10 mouse cellular contexts compared by ENCODE assay signal in genomic region chr5:86684667-86685066, GRCm38 (mm10). TPM values are rescaled to one million over a fixed set of nuclear protein-coding genes. Genes with fewer than 3 reads are reported as not detected.
A peak's percentile ranks its signal among the peaks of the same experiment; 100 is the strongest.
DNase-seq lines count a peak whose midpoint lies in the region; ATAC-seq and TF ChIP-seq lines count a peak whose summit lies in the region.
"Had no signal": no experiment of that assay in that cellular context is flagged by ENCODE, and none has a peak within 500 bp of the region (broad histone marks: within the 10 kb centered on the region; RNA-seq: fewer than 3 reads in every experiment).

No protein-coding gene starts in this region.

- dilution Hi-C loops in CH12.LX (cut with MboI; ENCODE audit: extremely low pct_ligation_motif_present, extremely low pct_unique_long_range_greater_than_20kb, low sequenced_read_pairs): no loop called here

- in situ Hi-C loops in CH12.LX (cut with MboI; ENCODE audit: low pct_ligation_motif_present, low pct_unique_long_range_greater_than_20kb, low sequenced_read_pairs): no loop called here

- no peak overlapping the region for H3K9ac ChIP-seq in heart, embryonic 11.5 days (ENCODE audit: low read depth, low read length)
- no peak overlapping the region for H3K9ac ChIP-seq in CH12.LX (ENCODE audit: insufficient read depth, low read depth)
- H3K9ac ChIP-seq: embryonic facial prominence, embryonic 13.5 days had no signal

- DNase-seq in heart, postnatal 10 days: peak; percentile 23 to 60
- DNase-seq in CH12.LX (ENCODE audit: extremely low read depth): peak; percentile 62
- DNase-seq in frontal cortex, postnatal 25 days (ENCODE audit: low spot score in 2 of 2): peak; percentile 55 to 56
- peak; percentile 10 to 45 for DNase-seq in left cerebral cortex, adult 8-10 months (ENCODE audit: low spot score in 2 of 2)
- peak; percentile 47 for DNase-seq in retina, postnatal 1 day

- no peak overlapping the region for H3K4me2 ChIP-seq in heart, embryonic 11.5 days
- H3K4me2 ChIP-seq in CH12.LX (ENCODE audit: insufficient read depth, low read depth, poor library complexity, severe bottlenecking): no peak overlapping the region
- H3K4me2 ChIP-seq: embryonic facial prominence, embryonic 13.5 days had no signal

- no peak overlapping the region for H3K27ac ChIP-seq in heart, embryonic 11.5 days (ENCODE audit: low read depth, low read length)
- no peak overlapping the region for H3K27ac ChIP-seq in CH12.LX (ENCODE audit: insufficient read depth, low read depth)
- no peak overlapping the region for H3K27ac ChIP-seq in bone marrow macrophage, adult 2 months (ENCODE audit: insufficient read depth, low read depth, low read length)
- H3K27ac ChIP-seq: embryonic facial prominence, embryonic 13.5 days had no signal

- H3K4me1 ChIP-seq in heart, embryonic 11.5 days (ENCODE audit: control insufficient read depth, insufficient read depth, low read length): no peaks in the 10 kb centered on the region
- H3K4me1 ChIP-seq in CH12.LX (ENCODE audit: control insufficient read depth in 1 of 2, insufficient read depth in 2 of 2): no peaks in the 10 kb centered on the region
- no peaks in the 10 kb centered on the region for H3K4me1 ChIP-seq in bone marrow macrophage, adult 2 months (ENCODE audit: control insufficient read depth, insufficient read depth, low read length)
- H3K4me1 ChIP-seq: embryonic facial prominence, embryonic 13.5 days had no signal

- H3K79me2 ChIP-seq in CH12.LX (replicated peaks; ENCODE audit: control insufficient read depth, extremely low read depth, insufficient read depth, poor library complexity, severe bottlenecking): no peaks in the 10 kb centered on the region

- TF ChIP-seq CTCF in CH12.LX (conservative IDR thresholded peaks at IDR 0.05 in 1 of 2, IDR thresholded peaks at IDR 0.05 in 1 of 2; ENCODE audit: low read depth in 2 of 2, low read length in 2 of 2): peak; percentile 59 to 93
- TF ChIP-seq CTCF in bone marrow macrophage, adult 2 months (IDR thresholded peaks at IDR 0.05; ENCODE audit: low read depth, low read length): 0 out of 2 replicates have a peak, but pooled peaks have one; percentile 23

- no peaks in the 10 kb centered on the region for H3K27me3 ChIP-seq in heart, embryonic 11.5 days (ENCODE audit: control insufficient read depth, insufficient read depth, low read length)
- H3K27me3 ChIP-seq in CH12.LX (replicated peaks): no peaks in the 10 kb centered on the region
- H3K27me3 ChIP-seq: embryonic facial prominence, embryonic 13.5 days had no signal

- H3K36me3 ChIP-seq in heart, embryonic 11.5 days (ENCODE audit: control insufficient read depth, insufficient read depth, low read length): no peaks in the 10 kb centered on the region
- H3K36me3 ChIP-seq in CH12.LX (replicated peaks in 1 of 2; ENCODE audit: control insufficient read depth in 1 of 2, insufficient read depth in 1 of 2, low read length in 1 of 2): no peaks in the 10 kb centered on the region
- H3K36me3 ChIP-seq: embryonic facial prominence, embryonic 13.5 days had no signal

- 52% methylated on average over 4 of the region's 4 CpGs for WGBS in heart, embryonic 11.5 days (ENCODE audit: insufficient replicate concordance)

- TF ChIP-seq RAD21 in CH12.LX (IDR thresholded peaks at IDR 0.05; ENCODE audit: low read depth, low read length): peak; percentile 88

- intact Hi-C loops in heart, postnatal 10 days (cut with DNase I): loop anchor here (5.0 kb wide), 1 partner anchor 252 kb away; no protein-coding TSS in a partner anchor

- no peak for TF ChIP-seq EP300 in CH12.LX (IDR thresholded peaks at IDR 0.05; ENCODE audit: low read length)

- no peak for ATAC-seq in heart, embryonic 11.5 days (replicated peaks; ENCODE audit: insufficient number of reproducible peaks, low FRiP score, low TSS enrichment)
- no peak for ATAC-seq in megakaryocyte-erythroid progenitor cell, adult 5-6 weeks (replicated peaks; ENCODE audit: low FRiP score, low TSS enrichment, poor library complexity, severe bottlenecking)

- H3K4me3 ChIP-seq in heart, embryonic 11.5 days (ENCODE audit: low read depth, low read length): no peak overlapping the region
- no peak overlapping the region for H3K4me3 ChIP-seq in CH12.LX (replicated peaks in 1 of 3; ENCODE audit: low read depth in 2 of 3, low read length in 2 of 3, poor library complexity in 1 of 3)
- H3K4me3 ChIP-seq in bone marrow macrophage, adult 2 months (ENCODE audit: insufficient read depth, low read length): no peak overlapping the region
- H3K4me3 ChIP-seq: embryonic facial prominence, embryonic 13.5 days; myocyte had no signal

- H3K9me3 ChIP-seq in heart, embryonic 11.5 days (replicated peaks; ENCODE audit: control insufficient read depth, low read length): no peaks in the 10 kb centered on the region
- no peaks in the 10 kb centered on the region for H3K9me3 ChIP-seq in CH12.LX (replicated peaks; ENCODE audit: low read length)
- H3K9me3 ChIP-seq: embryonic facial prominence, embryonic 13.5 days had no signal

- no peak for TF ChIP-seq POLR2A in CH12.LX (IDR thresholded peaks at IDR 0.05; ENCODE audit: low read depth, low read length)
- TF ChIP-seq POLR2A in bone marrow macrophage, adult 2 months (IDR thresholded peaks at IDR 0.05; ENCODE audit: borderline replicate concordance, low read depth, low read length): no peak

TF ChIP-seq in CH12.LX, 34 proteins besides CTCF, POLR2A, EP300 and RAD21:
- TF ChIP-seq E2F4 (IDR thresholded peaks at IDR 0.05; ENCODE audit: insufficient replicate concordance, low read depth, low read length) (no peak), SMC3 (IDR thresholded peaks at IDR 0.05; ENCODE audit: low read depth, low read length) (peak; percentile 82), TBP (conservative IDR thresholded peaks at IDR 0.05; ENCODE audit: low read depth, low read length) (no peak), ZC3H11A (IDR thresholded peaks at IDR 0.05; ENCODE audit: low read depth, low read length) (peak; percentile 33), ZKSCAN1 (IDR thresholded peaks at IDR 0.05; ENCODE audit: borderline replicate concordance, low read depth, low read length) (no peak), TCF12 (IDR thresholded peaks at IDR 0.05; ENCODE audit: low read depth, low read length) (peak; percentile 19; the same call in 1 of the 2 replicates), IRF4 (IDR thresholded peaks at IDR 0.05; ENCODE audit: low read depth, low read length) (peak; percentile 63; the same call in 1 of the 2 replicates)

RNA-seq across cellular contexts. Expression of gene Tmprss11b, which starts 8.5 kb away (rescaled TPM):
- not detected for total RNA-seq in heart, postnatal 10 days (2021)
- polyA plus RNA-seq in heart, embryonic 11.5 days (2014; fragmentation: Nextera tagmentation; extraction: Ambion mirVana): not detected in 2 replicates
- total RNA-seq in CH12.LX (2012; rRNA removed) (not detected in 2 replicates), CH12.LX (2014; rRNA removed) (not detected in 2 replicates)
- not detected in 2 replicates for polyA plus RNA-seq in CH12.LX (2012; ENCODE audit: insufficient read length, low read depth)
- polyA plus RNA-seq in bone marrow macrophage, adult 2 months (2012; ENCODE audit: insufficient read depth, insufficient read length, missing spikeins): not detected in 2 replicates
- total RNA-seq in left cerebral cortex, adult 8-10 months (2022): not detected
- total RNA-seq in megakaryocyte-erythroid progenitor cell, adult 5-6 weeks (2014; fragmentation: Nextera tagmentation): not detected in 2 replicates
- total RNA-seq in megakaryocyte-erythroid progenitor cell, adult 5-6 weeks (2017): not detected in 2 replicates

RNA-seq across cellular contexts. Expression of gene Tmprss11f, which starts 52.4 kb away (rescaled TPM):
- total RNA-seq in heart, postnatal 10 days (2021): not detected
- 0.04 TPM in 1 of 2 replicates, not detected in the other for polyA plus RNA-seq in heart, embryonic 11.5 days (2014; fragmentation: Nextera tagmentation; extraction: Ambion mirVana)
- total RNA-seq in CH12.LX (2012; rRNA removed) (not detected in 2 replicates), CH12.LX (2014; rRNA removed) (not detected in 2 replicates)
- polyA plus RNA-seq in CH12.LX (2012; ENCODE audit: insufficient read length, low read depth): not detected in 2 replicates
- not detected in 2 replicates for polyA plus RNA-seq in bone marrow macrophage, adult 2 months (2012; ENCODE audit: insufficient read depth, insufficient read length, missing spikeins)
- not detected for total RNA-seq in left cerebral cortex, adult 8-10 months (2022)
- not detected in 2 replicates for total RNA-seq in megakaryocyte-erythroid progenitor cell, adult 5-6 weeks (2014; fragmentation: Nextera tagmentation)
- total RNA-seq in megakaryocyte-erythroid progenitor cell, adult 5-6 weeks (2017): not detected in 2 replicates
